Mouse (Mus musculus): ENCODE results near the gene P4htm.

- no peak for TF ChIP-seq TCF12 (IDR thresholded peaks at IDR 0.05; ENCODE audit: low read depth, low read length)
- TF ChIP-seq NELFE (IDR thresholded peaks at IDR 0.05; ENCODE audit: low read depth, low read length), result no peak
- no peak for TF ChIP-seq USF1 (IDR thresholded peaks at IDR 0.05; ENCODE audit: low read depth, low read length)
- no peak for TF ChIP-seq PAX5 (IDR thresholded peaks at IDR 0.05; ENCODE audit: low read length)
- TF ChIP-seq GABPA (IDR thresholded peaks at IDR 0.05; ENCODE audit: insufficient replicate concordance, low read depth, low read length), result no peak
- no peak for TF ChIP-seq CTCF (conservative IDR thresholded peaks at IDR 0.05 in 1 of 2, IDR thresholded peaks at IDR 0.05 in 1 of 2; ENCODE audit: low read depth in 2 of 2, low read length in 2 of 2)
Measured at GRCm38 (mm10) chr9:108626498-108626897, 29.0 kb upstream of the P4htm start.
